Mouse (Mus musculus) neural tube, embryonic 13.5 days (tissue): Measurements from ENCODE around the gene Psmd3. TPM values are rescaled to one million over a fixed set of nuclear protein-coding genes. Genes with fewer than 3 reads are reported as not detected.

Experiments
- ATAC-seq: fragments of 200-750 bp; cut with Nextera tagmentation; 2 replicates; pipeline ENCODE4 v1.8.0; 2017; ENCODE audit warnings: low read depth, mild to moderate bottlenecking, moderate TSS enrichment, moderate library complexity
- H3K27ac ChIP-seq: fragments of 300-500 bp; sonication (generic); replicated peaks from 2 replicates; pipeline ENCODE4 v1.5.1; 2015; ENCODE audit warnings: moderate library complexity, mild to moderate bottlenecking, inconsistent platforms
- H3K27me3 ChIP-seq: fragments of 300-500 bp; sonication (generic); 2 replicates; pipeline ENCODE4 v1.6.1; 2015; ENCODE audit warnings: mild to moderate bottlenecking, inconsistent platforms
- H3K36me3 ChIP-seq: fragments of 300-500 bp; sonication (generic); 2 replicates; pipeline ENCODE4 v1.6.1; 2015; ENCODE audit warnings: mild to moderate bottlenecking, inconsistent platforms
- H3K4me1 ChIP-seq: fragments of 300-500 bp; sonication (generic); replicated peaks from 2 replicates; pipeline ENCODE4 v1.6.1; 2015; ENCODE audit warnings: inconsistent platforms
- H3K4me2 ChIP-seq: fragments of 300-500 bp; sonication (generic); 2 replicates; pipeline ENCODE4 v1.6.1; 2015; ENCODE audit warnings: inconsistent platforms, mild to moderate bottlenecking, moderate library complexity
- H3K4me3 ChIP-seq: fragments of 300-500 bp; sonication (generic); 2 replicates; pipeline ENCODE4 v1.5.1; 2015; ENCODE audit warnings: mild to moderate bottlenecking, inconsistent platforms
- H3K9ac ChIP-seq: fragments of 300-500 bp; sonication (generic); 2 replicates; pipeline ENCODE4 v1.6.1; 2015; ENCODE audit warnings: moderate library complexity, mild to moderate bottlenecking, inconsistent platforms
- H3K9me3 ChIP-seq: fragments of 300-500 bp; sonication (generic); 2 replicates; pipeline ENCODE4 v1.6.1; 2016; ENCODE audit warnings: inconsistent platforms
- WGBS: fragments of 180-500 bp; shearing (Covaris S2); methylation state at CpG from one replicate; pipeline ENCODE4 v1.1.7; 2015; 5-methylcytosine and 5-hydroxymethylcytosine counted together
- polyA plus RNA-seq: library from polyadenylated mRNA; unstranded; fragments of >200 nt; fragmentation: Nextera tagmentation; extraction: Ambion mirVana; gene quantifications from 2 replicates; pipeline ENCODE4 v1.2.1, GENCODE M21; 2015

Gene Psmd3
- polyA plus RNA-seq, 1 experiment from 2014 or later, result 177 TPM

GRCm38 (mm10) chr11:98694301-98694700 lies 11.9 kb downstream of the Psmd3 start:
- no peak overlapping the region for H3K9ac ChIP-seq
- no peaks in the 10 kb centered on the region for H3K9me3 ChIP-seq
- no peak overlapping the region for H3K27ac ChIP-seq
- no peak overlapping the region for H3K4me2 ChIP-seq
- H3K36me3 ChIP-seq, result peaks cover 81% of the 10 kb centered on the region
- no peak for ATAC-seq
- H3K4me3 ChIP-seq, result no peak overlapping the region
- no peaks in the 10 kb centered on the region for H3K27me3 ChIP-seq
- no peaks in the 10 kb centered on the region for H3K4me1 ChIP-seq
- 91% methylated on average over 9 of the region's 9 CpGs for WGBS

GRCm38 (mm10) chr11:98695408-98695807 lies 13.1 kb downstream of the Psmd3 start:
- H3K4me2 ChIP-seq, result no peak overlapping the region
- no peak overlapping the region for H3K4me3 ChIP-seq
- no peak overlapping the region for H3K27ac ChIP-seq
- H3K36me3 ChIP-seq, result peaks cover 70% of the 10 kb centered on the region
- no peak for ATAC-seq
- H3K9me3 ChIP-seq, result no peaks in the 10 kb centered on the region
- 83% methylated on average over 14 of the region's 14 CpGs for WGBS
- H3K27me3 ChIP-seq, result 0 out of 2 replicates have a peak, but pooled peaks cover under 1% of the 10 kb centered on the region
- no peaks in the 10 kb centered on the region for H3K4me1 ChIP-seq
- H3K9ac ChIP-seq, result no peak overlapping the region

- Histone ChIP-seq H3K27ac (no peak overlapping the region), H3K36me3 (peaks cover 58% of the 10 kb centered on the region), H3K9me3 (no peaks in the 10 kb centered on the region), H3K4me3 (no peak overlapping the region), H3K9ac (no peak overlapping the region), H3K27me3 (peaks cover 11% of the 10 kb centered on the region; the same call in 1 of the 2 replicates), H3K4me2 (no peak overlapping the region), H3K4me1 (no peaks in the 10 kb centered on the region)
- WGBS, result 81% methylated on average over 14 of the region's 14 CpGs
- no peak for ATAC-seq
Observed at GRCm38 (mm10) chr11:98696454-98697216, 14.3 kb downstream of the Psmd3 start.

GRCm38 (mm10) chr11:98697225-98697624 lies 14.9 kb downstream of the Psmd3 start:
- no peaks in the 10 kb centered on the region for H3K9me3 ChIP-seq
- no peak for ATAC-seq
- peaks cover 12% of the 10 kb centered on the region; the same call in 1 of the 2 replicates for H3K27me3 ChIP-seq
- no peak overlapping the region for H3K27ac ChIP-seq
- H3K9ac ChIP-seq, result no peak overlapping the region
- no peaks in the 10 kb centered on the region for H3K4me1 ChIP-seq
- WGBS, result 91% methylated on average over 12 of the region's 12 CpGs
- H3K4me2 ChIP-seq, result no peak overlapping the region
- H3K4me3 ChIP-seq, result no peak overlapping the region
- H3K36me3 ChIP-seq, result peaks cover 52% of the 10 kb centered on the region

GRCm38 (mm10) chr11:98698849-98699640 lies 16.7 kb downstream of the Psmd3 start:
- Histone ChIP-seq H3K27ac (no peak overlapping the region), H3K27me3 (peaks cover 12% of the 10 kb centered on the region; the same call in 1 of the 2 replicates), H3K9me3 (no peaks in the 10 kb centered on the region), H3K4me1 (no peaks in the 10 kb centered on the region), H3K4me2 (no peak overlapping the region), H3K36me3 (peaks cover 38% of the 10 kb centered on the region), H3K4me3 (no peak overlapping the region), H3K9ac (no peak overlapping the region)
- no peak for ATAC-seq
- WGBS, result 86% methylated on average over 16 of the region's 16 CpGs

GRCm38 (mm10) chr11:98699911-98700310 lies 17.6 kb downstream of the Psmd3 start:
- 47% methylated on average over 4 of the region's 4 CpGs for WGBS
- ATAC-seq, result no peak
- H3K4me3 ChIP-seq, result no peak overlapping the region
- H3K27me3 ChIP-seq, result peaks cover 12% of the 10 kb centered on the region; the same call in 1 of the 2 replicates
- H3K9me3 ChIP-seq, result no peaks in the 10 kb centered on the region
- no peak overlapping the region for H3K4me2 ChIP-seq
- peaks cover 38% of the 10 kb centered on the region for H3K36me3 ChIP-seq
- no peaks in the 10 kb centered on the region for H3K4me1 ChIP-seq
- no peak overlapping the region for H3K27ac ChIP-seq
- H3K9ac ChIP-seq, result no peak overlapping the region

- H3K9me3 ChIP-seq, result no peaks in the 10 kb centered on the region
- H3K27me3 ChIP-seq, result peaks cover 12% of the 10 kb centered on the region; the same call in 1 of the 2 replicates
- H3K4me3 ChIP-seq, result no peak within 1 kb of the TSS
- H3K4me1 ChIP-seq, result no peaks in the 10 kb centered on the region
- WGBS, result 27% methylated on average over 10 of the region's 10 CpGs
- H3K4me2 ChIP-seq, result no peak within 1 kb of the TSS
- no peak within 1 kb of the TSS for H3K27ac ChIP-seq
- no peak for ATAC-seq
- H3K36me3 ChIP-seq, result peaks cover 38% of the 10 kb centered on the region
- peak within 1 kb of the TSS; percentile 26; the same call in 1 of the 2 replicates for H3K9ac ChIP-seq
Observed at GRCm38 (mm10) chr11:98701213-98701670, 18.9 kb downstream of the Psmd3 start, which contains the start of gene Csf3. Csf3 (plus strand) TSS chr11:98701263.

- Histone ChIP-seq H3K36me3 (peaks cover 38% of the 10 kb centered on the region), H3K27me3 (peaks cover 12% of the 10 kb centered on the region; the same call in 1 of the 2 replicates), H3K27ac (no peak overlapping the region), H3K9me3 (no peaks in the 10 kb centered on the region), H3K4me2 (no peak overlapping the region), H3K4me3 (no peak overlapping the region), H3K4me1 (no peaks in the 10 kb centered on the region; the same call in 1 of the 2 replicates), H3K9ac (no peak overlapping the region)
- 78% methylated on average over 5 of the region's 5 CpGs for WGBS
- no peak for ATAC-seq
Observed at GRCm38 (mm10) chr11:98702323-98702722, 20.0 kb downstream of the Psmd3 start.

GRCm38 (mm10) chr11:98705021-98705420 lies 22.7 kb downstream of the Psmd3 start:
- H3K27me3 ChIP-seq, result peaks cover 12% of the 10 kb centered on the region; the same call in 1 of the 2 replicates
- no peak overlapping the region for H3K27ac ChIP-seq
- 88% methylated on average over 10 of the region's 10 CpGs for WGBS
- H3K36me3 ChIP-seq, result peaks cover 64% of the 10 kb centered on the region
- H3K9ac ChIP-seq, result no peak overlapping the region
- no peaks in the 10 kb centered on the region for H3K9me3 ChIP-seq
- no peak for ATAC-seq
- H3K4me1 ChIP-seq, result peaks cover 7% of the 10 kb centered on the region; the same call in 1 of the 2 replicates
- no peak overlapping the region for H3K4me2 ChIP-seq
- no peak overlapping the region for H3K4me3 ChIP-seq

GRCm38 (mm10) chr11:98707401-98708281 lies 25.3 kb downstream of the Psmd3 start:
- Histone ChIP-seq H3K27ac (peak overlapping the region; percentile 33; the same call in 1 of the 2 replicates), H3K36me3 (peaks cover 87% of the 10 kb centered on the region)
- WGBS, result 85% methylated on average over 22 of the region's 22 CpGs

GRCm38 (mm10) chr11:98708282-98708956 lies 26.1 kb downstream of the Psmd3 start:
- Histone ChIP-seq H3K27me3 (no peaks in the 10 kb centered on the region), H3K36me3 (peaks cover 95% of the 10 kb centered on the region), H3K27ac (0 out of 2 replicates have a peak overlapping the region, but pooled peaks have one; percentile 33), H3K9ac (no peak overlapping the region), H3K4me3 (no peak overlapping the region), H3K4me1 (peaks cover 7% of the 10 kb centered on the region; the same call in 1 of the 2 replicates), H3K4me2 (no peak overlapping the region), H3K9me3 (no peaks in the 10 kb centered on the region)
- 91% methylated on average over 19 of the region's 19 CpGs for WGBS
- ATAC-seq, result no peak

More at GRCm38 (mm10) chr11:98707401-98708281, 25.3 kb downstream of the Psmd3 start:
- Histone ChIP-seq H3K4me2 (no peak overlapping the region), H3K9me3 (no peaks in the 10 kb centered on the region), H3K4me3 (no peak overlapping the region), H3K9ac (no peak overlapping the region), H3K27me3 (no peaks in the 10 kb centered on the region), H3K4me1 (peaks cover 7% of the 10 kb centered on the region; the same call in 1 of the 2 replicates)
- ATAC-seq, result no peak
